Mouse (Mus musculus): ENCODE measurements at regions not wholly inside any gene's neighbourhood (a gene's known extent, or its start where the extent isn't known, plus 50 kb on each side); places are given as distances from the start of the nearest gene placed in this dataset.
A peak's percentile ranks its signal among the peaks of the same experiment; 100 is the strongest.

GRCm38 (mm10) chr10:111719632-111720031 lies 213.5 kb downstream of the Phlda1 start:
- H3K4me1 ChIP-seq (replicated peaks; ENCODE audit: control insufficient read depth, insufficient read depth, low read length) = no peaks in the 10 kb centered on the region
- no peak for ATAC-seq
- H3K4me2 ChIP-seq (replicated peaks; ENCODE audit: low read depth) = no peak overlapping the region
- H3K36me3 ChIP-seq (ENCODE audit: control insufficient read depth, insufficient read depth) = no peaks in the 10 kb centered on the region
- no peak overlapping the region for H3K4me3 ChIP-seq (ENCODE audit: low read depth, low read length)
- no peak overlapping the region for H3K9ac ChIP-seq (ENCODE audit: low read depth, low read length)
- no peaks in the 10 kb centered on the region for H3K27me3 ChIP-seq (replicated peaks; ENCODE audit: control insufficient read depth, insufficient read depth, low read length)
- H3K9me3 ChIP-seq (ENCODE audit: control insufficient read depth) = no peaks in the 10 kb centered on the region
- 66% methylated on average over 5 of the region's 5 CpGs for WGBS
- TF ChIP-seq CTCF (IDR thresholded peaks at IDR 0.05; ENCODE audit: low read depth) = no peak
- no peak overlapping the region for H3K27ac ChIP-seq (ENCODE audit: low read depth, low read length)

- no peaks in the 10 kb centered on the region for H3K9me3 ChIP-seq (ENCODE audit: control insufficient read depth)
- H3K36me3 ChIP-seq (ENCODE audit: control insufficient read depth, insufficient read depth) = no peaks in the 10 kb centered on the region
- no peak overlapping the region for H3K4me3 ChIP-seq (ENCODE audit: low read depth, low read length)
- no peaks in the 10 kb centered on the region for H3K27me3 ChIP-seq (replicated peaks; ENCODE audit: control insufficient read depth, insufficient read depth, low read length)
- no peaks in the 10 kb centered on the region for H3K4me1 ChIP-seq (replicated peaks; ENCODE audit: control insufficient read depth, insufficient read depth, low read length)
- ATAC-seq = no peak
- TF ChIP-seq CTCF (IDR thresholded peaks at IDR 0.05; ENCODE audit: low read depth) = no peak
- H3K4me2 ChIP-seq (replicated peaks; ENCODE audit: low read depth) = no peak overlapping the region
- no peak overlapping the region for H3K27ac ChIP-seq (ENCODE audit: low read depth, low read length)
- WGBS = 78% methylated on average over 5 of the region's 5 CpGs
- H3K9ac ChIP-seq (ENCODE audit: low read depth, low read length) = no peak overlapping the region
These were observed 215.0 kb downstream of the Phlda1 start for GRCm38 (mm10) chr10:111721068-111721467.

- 90% methylated on average over 2 of the region's 2 CpGs for WGBS
- Histone ChIP-seq H3K4me3 (ENCODE audit: low read depth, low read length) (no peak overlapping the region), H3K27me3 (replicated peaks; ENCODE audit: control insufficient read depth, insufficient read depth, low read length) (no peaks in the 10 kb centered on the region), H3K4me2 (replicated peaks; ENCODE audit: low read depth) (no peak overlapping the region), H3K36me3 (ENCODE audit: control insufficient read depth, insufficient read depth) (no peaks in the 10 kb centered on the region), H3K9ac (ENCODE audit: low read depth, low read length) (no peak overlapping the region), H3K27ac (ENCODE audit: low read depth, low read length) (no peak overlapping the region), H3K9me3 (ENCODE audit: control insufficient read depth) (no peaks in the 10 kb centered on the region), H3K4me1 (replicated peaks; ENCODE audit: control insufficient read depth, insufficient read depth, low read length) (no peaks in the 10 kb centered on the region)
- no peak for TF ChIP-seq CTCF (IDR thresholded peaks at IDR 0.05; ENCODE audit: low read depth)
- no peak for ATAC-seq
These were observed 217.8 kb downstream of the Phlda1 start for GRCm38 (mm10) chr10:111723885-111724284.

- Histone ChIP-seq H3K27ac (ENCODE audit: low read depth, low read length) (no peak overlapping the region), H3K36me3 (ENCODE audit: control insufficient read depth, insufficient read depth) (no peaks in the 10 kb centered on the region), H3K9ac (ENCODE audit: low read depth, low read length) (no peak overlapping the region), H3K9me3 (ENCODE audit: control insufficient read depth) (no peaks in the 10 kb centered on the region), H3K4me3 (ENCODE audit: low read depth, low read length) (no peak overlapping the region), H3K4me2 (replicated peaks; ENCODE audit: low read depth) (no peak overlapping the region), H3K27me3 (replicated peaks; ENCODE audit: control insufficient read depth, insufficient read depth, low read length) (no peaks in the 10 kb centered on the region), H3K4me1 (replicated peaks; ENCODE audit: control insufficient read depth, insufficient read depth, low read length) (no peaks in the 10 kb centered on the region)
- 66% methylated on average over 7 of the region's 7 CpGs for WGBS
- ATAC-seq = no peak
- no peak for TF ChIP-seq CTCF (IDR thresholded peaks at IDR 0.05; ENCODE audit: low read depth)
These were observed 218.7 kb downstream of the Phlda1 start for GRCm38 (mm10) chr10:111724574-111725414.

- H3K4me2 ChIP-seq (replicated peaks; ENCODE audit: low read depth) = no peak overlapping the region
- H3K4me3 ChIP-seq (ENCODE audit: low read depth, low read length) = no peak overlapping the region
- H3K9me3 ChIP-seq (ENCODE audit: control insufficient read depth) = no peaks in the 10 kb centered on the region
- WGBS = 52% methylated on average over 3 of the region's 3 CpGs
- H3K27ac ChIP-seq (ENCODE audit: low read depth, low read length) = no peak overlapping the region
- no peak for ATAC-seq
- no peak overlapping the region for H3K9ac ChIP-seq (ENCODE audit: low read depth, low read length)
- no peaks in the 10 kb centered on the region for H3K27me3 ChIP-seq (replicated peaks; ENCODE audit: control insufficient read depth, insufficient read depth, low read length)
- no peak for TF ChIP-seq CTCF (IDR thresholded peaks at IDR 0.05; ENCODE audit: low read depth)
- H3K36me3 ChIP-seq (ENCODE audit: control insufficient read depth, insufficient read depth) = no peaks in the 10 kb centered on the region
- no peaks in the 10 kb centered on the region for H3K4me1 ChIP-seq (replicated peaks; ENCODE audit: control insufficient read depth, insufficient read depth, low read length)
These were observed 229.9 kb downstream of the Phlda1 start for GRCm38 (mm10) chr10:111736026-111736425.

GRCm38 (mm10) chr10:111739471-111740138 lies 232.9 kb upstream of the Krr1 start:
- Histone ChIP-seq H3K9me3 (ENCODE audit: control insufficient read depth) (no peaks in the 10 kb centered on the region), H3K36me3 (ENCODE audit: control insufficient read depth, insufficient read depth) (no peaks in the 10 kb centered on the region), H3K4me3 (ENCODE audit: low read depth, low read length) (no peak overlapping the region), H3K27ac (ENCODE audit: low read depth, low read length) (no peak overlapping the region), H3K4me2 (replicated peaks; ENCODE audit: low read depth) (no peak overlapping the region), H3K9ac (ENCODE audit: low read depth, low read length) (no peak overlapping the region), H3K27me3 (replicated peaks; ENCODE audit: control insufficient read depth, insufficient read depth, low read length) (no peaks in the 10 kb centered on the region), H3K4me1 (replicated peaks; ENCODE audit: control insufficient read depth, insufficient read depth, low read length) (no peaks in the 10 kb centered on the region)
- TF ChIP-seq CTCF (IDR thresholded peaks at IDR 0.05; ENCODE audit: low read depth) = no peak
- peak; percentile 60 for ATAC-seq
- WGBS = 30% methylated on average over 5 of the region's 5 CpGs
